Mouse (Mus musculus) gastrocnemius, postnatal 4 days (tissue): ENCODE data around the gene Tbcel. TPM values are rescaled to one million over a fixed set of nuclear protein-coding genes. Genes with fewer than 3 reads are reported as not detected.

Source experiments
- DNase-seq, 2 experiments: peaks; one replicate each; pipeline ENCODE4 v3.0.0; 2021 to 2022; ENCODE audit warnings: low spot score in 2 of 2, mixed read lengths in 2 of 2
- total RNA-seq, 2 experiments: library from RNA; stranded (reverse); gene quantifications; 2 replicates each; pipeline ENCODE4 v1.2.3; 2021

Tbcel gene
- total RNA-seq, 2 experiments from 2014 or later, result 23.2 to 26.4 TPM

- no peak for DNase-seq
Observed at GRCm38 (mm10) chr9:42454364-42454763, 53.2 kb downstream of the Tbcel start.

GRCm38 (mm10) chr9:42449043-42449442 lies 58.6 kb downstream of the Tbcel start:
- DNase-seq, result no peak

- DNase-seq, result no peak
Observed at GRCm38 (mm10) chr9:42442100-42442499, 65.5 kb downstream of the Tbcel start.

- DNase-seq, result no peak
Observed at GRCm38 (mm10) chr9:42441234-42441633, 66.4 kb downstream of the Tbcel start.

- DNase-seq, result no peak
Observed at GRCm38 (mm10) chr9:42439446-42439845, 68.2 kb downstream of the Tbcel start.

GRCm38 (mm10) chr9:42432155-42432554 lies 75.5 kb downstream of the Tbcel start:
- no peak for DNase-seq

GRCm38 (mm10) chr9:42431606-42432005 lies 76.0 kb downstream of the Tbcel start:
- DNase-seq, result no peak

GRCm38 (mm10) chr9:42428060-42428924 lies 79.3 kb downstream of the Tbcel start:
- no peak for DNase-seq

- DNase-seq, result no peak
Observed at GRCm38 (mm10) chr9:42426661-42427358, 80.8 kb downstream of the Tbcel start.

GRCm38 (mm10) chr9:42423649-42424048 lies 84.0 kb downstream of the Tbcel start:
- no peak for DNase-seq

GRCm38 (mm10) chr9:42419687-42420086 lies 87.9 kb downstream of the Tbcel start:
- no peak for DNase-seq

- no peak for DNase-seq
Observed at GRCm38 (mm10) chr9:42418786-42419185, 88.8 kb downstream of the Tbcel start.

GRCm38 (mm10) chr9:42417352-42417952 lies 90.2 kb downstream of the Tbcel start:
- DNase-seq, result no peak

- DNase-seq, result no peak
Observed at GRCm38 (mm10) chr9:42415184-42415583, 92.4 kb downstream of the Tbcel start.

GRCm38 (mm10) chr9:42413345-42413744 lies 94.3 kb downstream of the Tbcel start:
- no peak for DNase-seq

- DNase-seq, result no peak
Observed at GRCm38 (mm10) chr9:42411296-42411695, 96.3 kb downstream of the Tbcel start.

- DNase-seq, result no peak
Observed at GRCm38 (mm10) chr9:42405736-42406135, 101.9 kb downstream of the Tbcel start.

- DNase-seq, result no peak
Observed at GRCm38 (mm10) chr9:42401486-42401885, 106.1 kb downstream of the Tbcel start.

- no peak for DNase-seq
Observed at GRCm38 (mm10) chr9:42399829-42400228, 107.8 kb downstream of the Tbcel start, which contains the start of gene Tecta. TSS of gene Tecta (minus strand) at chr9:42399929.

GRCm38 (mm10) chr9:42396141-42396540 lies 111.5 kb downstream of the Tbcel start:
- DNase-seq, result no peak

- no peak for DNase-seq
Observed at GRCm38 (mm10) chr9:42394903-42395302, 112.7 kb downstream of the Tbcel start.

- DNase-seq, result no peak
Observed at GRCm38 (mm10) chr9:42394321-42394720, 113.3 kb downstream of the Tbcel start.
